Comparison of ENCODE assay signal across 15 mouse cellular contexts in the genomic region with DNA sequence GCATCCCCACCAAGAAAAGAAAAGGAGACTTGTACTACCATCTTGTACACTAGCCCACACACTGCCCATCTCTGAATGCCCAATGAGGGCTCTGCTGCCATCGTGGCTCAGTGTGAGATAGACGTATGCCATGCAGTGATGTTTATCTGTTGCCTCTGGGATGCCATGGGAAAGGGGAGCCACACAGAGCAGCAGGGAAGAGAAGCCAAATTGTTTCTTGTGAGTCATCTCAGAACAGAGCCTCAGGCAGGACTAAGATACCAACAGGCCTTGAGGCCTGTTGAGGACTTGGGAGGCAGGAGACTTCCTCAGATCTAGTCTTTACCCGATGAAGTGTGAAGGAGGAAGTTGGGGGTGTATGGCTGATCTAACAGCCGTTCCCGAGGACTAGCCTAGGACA.
"Had no signal": no experiment of that assay in that cellular context is flagged by ENCODE, and none has a peak within 500 bp of the region (broad histone marks: within the 10 kb centered on the region; RNA-seq: fewer than 3 reads in every experiment).

No protein-coding gene starts in this region.

- H3K4me3 ChIP-seq: limb, embryonic 10.5 days; limb, embryonic 13.5 days; liver, embryonic 13.5 days; megakaryocyte, embryonic 14.5 days; midbrain, embryonic 10.5 days; midbrain, embryonic 13.5 days; stomach, embryonic 15.5 days had no signal

- H3K27ac ChIP-seq: limb, embryonic 10.5 days; limb, embryonic 13.5 days; liver, embryonic 13.5 days; midbrain, embryonic 10.5 days; midbrain, embryonic 13.5 days; stomach, embryonic 15.5 days had no signal

- DNase-seq: kidney, adult 18-20 months; kidney, adult 9 months; kidney, postnatal 25 days; liver, embryonic 13.5 days; right cerebral cortex, adult 18-20 months; right cerebral cortex, postnatal 14 days; right cerebral cortex, postnatal 4 days; thymus, postnatal 14 days; thymus, postnatal 4 days had no signal
